Mouse (Mus musculus) forebrain, embryonic 10.5 days (tissue): Measurements from ENCODE around the gene Nat8f1. TPM values are rescaled to one million over a fixed set of nuclear protein-coding genes. Genes with fewer than 3 reads are reported as not detected.
"Not testable (repeated sequence)": the region's sequence is repeated elsewhere in the genome, so short reads cannot be mapped to it uniquely, and the experiment has no call there.

Experiments
- DNase-seq: peaks from one replicate; pipeline ENCODE4 v3.0.0-alpha.2; 2017; ENCODE audit warnings: low spot score; ENCODE audit errors: extremely low spot score
- H3K27ac ChIP-seq: fragments of 300-500 bp; sonication (generic); 2 replicates; pipeline ENCODE4 v1.5.1; 2016; ENCODE audit warnings: mild to moderate bottlenecking
- H3K27me3 ChIP-seq: fragments of 300-500 bp; sonication (generic); 2 replicates; pipeline ENCODE4 v1.6.1; 2016; ENCODE audit warnings: mild to moderate bottlenecking; ENCODE audit not compliant: poor library complexity, severe bottlenecking
- H3K36me3 ChIP-seq: fragments of 300-500 bp; sonication (generic); replicated peaks from 2 replicates; pipeline ENCODE4 v1.6.1; 2016; ENCODE audit warnings: mild to moderate bottlenecking, moderate library complexity
- H3K4me1 ChIP-seq: fragments of 300-500 bp; sonication (generic); 2 replicates; pipeline ENCODE4 v1.6.1; 2016
- H3K4me3 ChIP-seq: fragments of 300-500 bp; sonication (generic); 2 replicates; pipeline ENCODE4 v1.5.1; 2016; ENCODE audit warnings: mild to moderate bottlenecking, moderate library complexity
- H3K9me3 ChIP-seq: fragments of 300-500 bp; sonication (generic); 2 replicates; pipeline ENCODE4 v1.6.1; 2016; ENCODE audit warnings: mild to moderate bottlenecking, moderate library complexity
- WGBS: fragments of 180-500 bp; shearing (Covaris S2); methylation state at CpG from one replicate; pipeline ENCODE4 v1.1.7; 2016; 5-methylcytosine and 5-hydroxymethylcytosine counted together
- polyA plus RNA-seq: library from polyadenylated mRNA; unstranded; fragments of >200 nt; fragmentation: Nextera tagmentation; extraction: Ambion mirVana; gene quantifications from 2 replicates; pipeline ENCODE4 v1.2.1, GENCODE M21; 2016

The Nat8f1 gene
- polyA plus RNA-seq, 1 experiment from 2014 or later: 5.2 TPM

- Histone ChIP-seq H3K4me1 (no peaks in the 10 kb centered on the region), H3K36me3 (peaks cover 86% of the 10 kb centered on the region), H3K27ac (no peak overlapping the region), H3K27me3 (no peaks in the 10 kb centered on the region), H3K9me3 (no peaks in the 10 kb centered on the region), H3K4me3 (no peak overlapping the region)
- 92% methylated on average over 1 of the region's 1 CpGs for WGBS
- DNase-seq: no peak
These were observed 11.2 kb upstream of the Nat8f1 start for GRCm38 (mm10) chr6:85926709-85927108.

GRCm38 (mm10) chr6:85923643-85924042, 8.2 kb upstream of the Nat8f1 start:
- Histone ChIP-seq H3K9me3 (no peaks in the 10 kb centered on the region), H3K27ac (no peak overlapping the region), H3K27me3 (no peaks in the 10 kb centered on the region), H3K4me1 (no peaks in the 10 kb centered on the region), H3K4me3 (no peak overlapping the region), H3K36me3 (peaks cover 72% of the 10 kb centered on the region)
- WGBS: 91% methylated on average over 1 of the region's 1 CpGs
- DNase-seq: no peak

DNA sequence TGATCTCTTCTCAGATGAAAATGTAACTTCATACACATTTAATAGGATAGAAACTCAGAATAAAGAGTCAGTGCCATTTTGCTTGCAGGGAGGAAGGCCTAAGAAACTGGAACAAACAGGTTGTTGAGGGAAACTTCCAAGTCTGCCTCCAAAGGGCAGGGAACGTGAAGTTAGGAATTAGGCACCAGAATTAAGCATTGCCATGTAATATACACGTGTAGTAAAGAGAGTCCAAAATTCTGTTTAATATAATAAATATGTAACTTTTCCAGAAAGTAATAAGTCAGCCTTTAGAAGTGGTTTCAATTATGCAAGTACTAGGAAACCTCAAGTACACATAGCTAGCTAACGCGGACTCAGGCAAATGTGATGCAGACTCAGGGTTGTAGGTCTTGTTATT, 3.9 kb upstream of the Nat8f1 start:
- no peak overlapping the region for H3K27ac ChIP-seq
- H3K9me3 ChIP-seq: no peaks in the 10 kb centered on the region
- 93% methylated on average over 4 of the region's 4 CpGs for WGBS
- no peak overlapping the region for H3K4me3 ChIP-seq
- H3K36me3 ChIP-seq: peaks cover 29% of the 10 kb centered on the region
- H3K4me1 ChIP-seq: peaks cover 15% of the 10 kb centered on the region
- H3K27me3 ChIP-seq: no peaks in the 10 kb centered on the region
- DNase-seq: no peak

- H3K4me1 ChIP-seq: peaks cover 15% of the 10 kb centered on the region
- H3K9me3 ChIP-seq, DNase-seq, H3K27ac ChIP-seq, H3K27me3 ChIP-seq, H3K4me3 ChIP-seq: not testable (repeated sequence)
- 90% methylated on average over 3 of the region's 3 CpGs for WGBS
- H3K36me3 ChIP-seq: peaks cover 23% of the 10 kb centered on the region
These were observed 2.9 kb upstream of the Nat8f1 start for GRCm38 (mm10) chr6:85918341-85918740.

DNA sequence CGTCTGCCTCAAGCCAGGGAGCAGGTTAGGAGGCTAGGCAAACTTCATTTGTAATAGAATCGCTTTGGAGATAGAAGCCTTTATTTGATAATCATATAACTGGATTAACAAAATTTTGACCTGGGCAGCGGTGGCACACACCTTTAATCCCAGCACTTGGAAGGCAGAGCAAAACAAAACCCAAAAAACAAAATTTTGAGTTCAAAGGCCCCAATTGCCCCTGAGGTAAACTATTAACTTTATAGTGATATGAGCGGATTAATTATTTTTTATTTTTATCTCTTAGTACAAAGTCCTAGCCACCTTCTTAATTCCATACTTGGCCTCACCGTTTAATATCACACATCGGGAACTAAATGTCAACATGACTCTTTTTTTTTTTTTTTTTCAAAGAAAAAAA, 1.1 kb upstream of the Nat8f1 start:
- 83% methylated on average over 6 of the region's 6 CpGs for WGBS
- peak overlapping the region; percentile 88 for H3K27ac ChIP-seq
- H3K27me3 ChIP-seq: no peaks in the 10 kb centered on the region
- peaks cover 15% of the 10 kb centered on the region for H3K4me1 ChIP-seq
- no peaks in the 10 kb centered on the region for H3K9me3 ChIP-seq
- DNase-seq: no peak
- H3K36me3 ChIP-seq: peaks cover 9% of the 10 kb centered on the region
- peak overlapping the region; percentile 68 for H3K4me3 ChIP-seq

DNA sequence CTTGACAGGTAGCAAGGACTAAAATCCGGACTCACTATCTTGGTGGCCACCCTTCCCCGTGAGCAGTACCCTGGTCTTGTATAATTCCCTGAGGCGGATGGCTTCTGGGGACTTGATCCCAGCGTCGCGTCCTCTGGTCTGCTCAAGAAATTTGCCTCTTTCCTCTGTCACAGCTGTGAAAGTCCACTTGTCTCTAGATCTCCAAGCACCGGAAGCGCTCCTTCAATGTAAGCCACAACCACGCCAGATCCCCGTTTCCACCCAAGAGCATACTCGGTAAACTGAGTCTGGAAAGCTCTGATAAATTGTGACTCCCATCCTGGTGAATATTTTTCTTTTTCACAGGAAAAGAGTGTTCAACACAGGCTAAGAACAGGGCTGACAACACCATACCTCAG, 347 bp downstream of the Nat8f1 start:
- H3K4me3 ChIP-seq: peak overlapping the region; percentile 68
- peak overlapping the region; percentile 88 for H3K27ac ChIP-seq
- peaks cover 15% of the 10 kb centered on the region for H3K4me1 ChIP-seq
- no peaks in the 10 kb centered on the region for H3K9me3 ChIP-seq
- no peaks in the 10 kb centered on the region for H3K36me3 ChIP-seq
- peak; percentile 21 for DNase-seq
- no peaks in the 10 kb centered on the region for H3K27me3 ChIP-seq
- 8% methylated on average over 11 of the region's 11 CpGs for WGBS

DNA sequence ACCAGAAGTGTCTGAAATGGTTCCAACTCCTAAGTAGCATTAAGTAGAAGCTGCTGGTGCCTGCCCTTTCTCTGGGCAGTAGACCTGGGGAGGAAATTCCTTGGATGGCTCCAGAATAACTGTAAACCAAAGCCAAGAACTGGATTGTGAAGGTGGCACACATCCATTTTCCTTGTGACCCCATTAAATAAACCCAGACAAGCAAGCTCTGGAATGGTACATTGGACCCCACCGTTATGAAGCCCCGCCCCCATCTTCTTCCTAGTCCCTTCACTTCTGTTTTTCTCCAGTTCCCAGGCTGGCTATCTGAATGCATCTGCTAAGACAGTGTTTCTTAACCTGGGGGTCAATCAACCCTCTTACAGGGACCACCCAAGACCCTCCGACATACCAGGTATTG, 3.9 kb downstream of the Nat8f1 start, which contains the start of gene Tprkb:
TSS of gene Tprkb (plus strand) at position 279 of the 400 bp plus-strand sequence.
- H3K4me1 ChIP-seq: peaks cover 14% of the 10 kb centered on the region
- no peak within 1 kb of the TSS for H3K4me3 ChIP-seq
- H3K27ac ChIP-seq: no peak within 1 kb of the TSS
- H3K36me3 ChIP-seq: no peaks in the 10 kb centered on the region
- WGBS: 87% methylated on average over 3 of the region's 3 CpGs
- no peak for DNase-seq
- no peaks in the 10 kb centered on the region for H3K27me3 ChIP-seq
- no peaks in the 10 kb centered on the region for H3K9me3 ChIP-seq

DNA sequence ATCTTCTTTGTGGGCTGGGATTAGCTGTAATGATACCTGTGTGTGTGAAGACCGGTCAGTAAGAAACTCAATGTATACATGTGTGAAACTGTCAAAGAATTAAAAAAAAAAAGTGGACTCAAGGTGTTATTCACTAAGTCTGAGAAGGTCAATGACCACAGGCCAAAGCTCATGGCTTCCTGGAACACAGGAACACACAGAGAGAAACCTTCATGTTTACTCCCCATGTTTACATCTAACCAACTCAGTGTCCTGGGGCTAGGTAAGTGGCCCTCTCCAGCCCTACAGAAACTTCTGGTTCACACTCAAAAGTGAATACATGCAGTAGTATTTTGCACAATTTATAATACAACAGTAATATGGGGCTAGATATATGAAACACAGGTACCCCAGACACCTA, 5.8 kb downstream of the Nat8f1 start:
- H3K4me3 ChIP-seq: no peak overlapping the region
- H3K9me3 ChIP-seq: no peaks in the 10 kb centered on the region
- DNase-seq: no peak
- no peaks in the 10 kb centered on the region for H3K27me3 ChIP-seq
- 98% methylated on average over 1 of the region's 1 CpGs for WGBS
- H3K36me3 ChIP-seq: no peaks in the 10 kb centered on the region
- peaks cover 2% of the 10 kb centered on the region for H3K4me1 ChIP-seq
- H3K27ac ChIP-seq: no peak overlapping the region

DNA sequence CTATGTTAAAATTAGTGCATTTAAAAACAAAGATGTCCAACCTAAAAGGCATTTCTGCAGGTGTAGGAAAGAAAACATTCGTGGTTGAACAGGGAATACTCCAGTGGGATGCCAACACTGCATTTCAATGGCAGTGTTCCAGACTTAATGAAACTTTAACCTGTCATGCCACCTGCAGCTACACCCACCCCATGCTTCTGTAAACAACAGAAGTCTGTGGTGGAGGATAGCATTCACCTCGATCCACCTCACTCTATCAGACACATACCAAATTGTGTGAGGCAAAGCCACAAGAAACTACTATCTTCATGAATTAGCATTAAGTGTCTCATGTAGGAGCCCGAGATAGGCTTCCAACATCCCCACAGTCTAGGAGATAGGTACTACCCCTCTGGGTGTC, 7.1 kb downstream of the Nat8f1 start:
- Histone ChIP-seq H3K36me3 (no peaks in the 10 kb centered on the region), H3K27me3 (no peaks in the 10 kb centered on the region), H3K4me3 (no peak overlapping the region), H3K9me3 (no peaks in the 10 kb centered on the region), H3K27ac (no peak overlapping the region), H3K4me1 (0 out of 2 replicates have a peak, but pooled peaks cover 8% of the 10 kb centered on the region)
- 78% methylated on average over 3 of the region's 3 CpGs for WGBS
- DNase-seq: no peak

- not testable (repeated sequence) for H3K27ac ChIP-seq
- WGBS: 72% methylated on average over 2 of the region's 2 CpGs
These were observed 8.6 kb downstream of the Nat8f1 start for GRCm38 (mm10) chr6:85906911-85907351.

GRCm38 (mm10) chr6:85904642-85905061, 10.8 kb downstream of the Nat8f1 start, which contains the start of gene Nat8f4:
Nat8f4 (minus strand) TSS chr6:85904884.
- peak within 1 kb of the TSS; percentile 58; the same call in 1 of the 2 replicates for H3K27ac ChIP-seq
- not testable (repeated sequence) for H3K36me3 ChIP-seq, H3K4me1 ChIP-seq, H3K9me3 ChIP-seq, H3K27me3 ChIP-seq
- DNase-seq: peak; percentile 57
- 14% methylated on average over 20 of the region's 20 CpGs for WGBS
- H3K4me3 ChIP-seq: peak within 1 kb of the TSS; percentile 47

More at GRCm38 (mm10) chr6:85906911-85907351, 8.6 kb downstream of the Nat8f1 start:
- not testable (repeated sequence) for DNase-seq, H3K27me3 ChIP-seq, H3K36me3 ChIP-seq, H3K9me3 ChIP-seq, H3K4me3 ChIP-seq, H3K4me1 ChIP-seq

DNA sequence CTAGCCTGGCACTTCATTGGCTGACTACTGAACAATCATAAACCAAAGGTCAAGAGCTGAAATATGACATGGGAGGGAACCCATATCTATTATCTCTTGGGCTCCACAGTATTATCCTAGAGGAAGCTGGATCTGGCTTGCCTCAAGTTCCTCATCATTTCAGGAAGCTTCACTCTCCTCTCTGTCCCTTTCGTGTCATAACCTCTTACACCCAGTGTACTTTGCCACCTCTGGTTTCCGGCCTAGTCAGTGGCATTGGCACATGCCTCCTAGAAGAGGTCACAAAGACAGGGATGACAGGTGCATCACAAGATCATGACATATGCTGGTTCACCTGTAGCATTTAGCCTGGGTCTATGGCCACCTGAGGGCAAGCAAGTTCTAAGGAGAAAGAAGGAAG, 13.2 kb downstream of the Nat8f1 start:
- Histone ChIP-seq H3K4me1 (0 out of 2 replicates have a peak, but pooled peaks cover 8% of the 10 kb centered on the region), H3K27me3 (no peaks in the 10 kb centered on the region), H3K4me3 (no peak overlapping the region), H3K36me3 (no peaks in the 10 kb centered on the region), H3K27ac (no peak overlapping the region), H3K9me3 (no peaks in the 10 kb centered on the region)
- 89% methylated on average over 2 of the region's 2 CpGs for WGBS
- DNase-seq: peak; percentile 6

- H3K4me3 ChIP-seq, H3K4me1 ChIP-seq, H3K36me3 ChIP-seq, H3K27ac ChIP-seq, H3K27me3 ChIP-seq, H3K9me3 ChIP-seq: not testable (repeated sequence)
- DNase-seq: peak; percentile 3
- 77% methylated on average over 7 of the region's 8 CpGs for WGBS
These were observed 16.7 kb downstream of the Nat8f1 start for GRCm38 (mm10) chr6:85898596-85899475.
